Mouse (Mus musculus) gastrocnemius, postnatal 36 days (tissue): ENCODE measurements around the gene Prss57. TPM values are rescaled to one million over a fixed set of nuclear protein-coding genes. Genes with fewer than 3 reads are reported as not detected.
"Not testable (repeated sequence)": the region's sequence is repeated elsewhere in the genome, so short reads cannot be mapped to it uniquely, and the experiment has no call there.

Experiments
- DNase-seq, 2 experiments: peaks; one replicate each; pipeline ENCODE4 v3.0.0; 2022
- intact Hi-C: fragments of 180-260 bp; cut with DNase I; formaldehyde crosslinking; loops from one replicate; pipeline ENCODE4 v1.15.1; 2025
- total RNA-seq, 2 experiments: library from RNA; stranded (reverse); gene quantifications; 2 replicates each; pipeline ENCODE4 v1.2.3; 2021

Prss57 gene
- total RNA-seq, 2 experiments from 2014 or later: not detected

DNA sequence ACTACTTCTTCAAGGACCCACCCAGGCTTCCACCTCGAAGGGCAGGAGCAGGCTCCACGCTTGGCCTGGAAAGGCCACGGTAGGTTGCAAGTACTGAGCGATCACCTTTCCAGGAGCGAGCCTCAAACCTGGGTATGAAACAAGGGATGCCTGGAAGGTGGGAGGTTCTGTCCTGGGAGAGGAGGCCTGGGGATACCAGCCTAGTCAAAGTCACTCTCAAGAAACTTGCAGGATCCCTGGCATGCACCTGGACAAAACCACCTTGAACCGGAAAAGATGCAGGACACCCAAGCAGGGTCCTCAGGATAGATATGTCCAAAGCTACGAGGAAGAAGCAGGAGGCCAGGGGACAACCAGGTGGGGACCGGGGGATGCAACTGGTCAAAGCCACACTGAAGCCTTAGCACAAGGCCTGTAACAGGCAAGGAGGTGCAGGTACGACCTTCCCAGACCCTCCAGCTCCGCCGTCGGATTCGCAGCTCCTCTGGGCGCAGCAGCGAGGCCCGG is 24.7 kb downstream of the Prss57 start:
- no peak for DNase-seq
- intact Hi-C loops: no loop called here

- intact Hi-C loops: no loop called here
- DNase-seq: no peak
Measured at GRCm38 (mm10) chr10:79765228-79765745, 25.5 kb downstream of the Prss57 start.

- intact Hi-C loops: no loop called here
- DNase-seq: no peak
Measured at GRCm38 (mm10) chr10:79764234-79764633, 26.5 kb downstream of the Prss57 start.

GRCm38 (mm10) chr10:79762875-79763274 is 27.9 kb downstream of the Prss57 start:
- intact Hi-C loops: no loop called here
- DNase-seq: no peak

- intact Hi-C loops: no loop called here
- no peak for DNase-seq
Measured at GRCm38 (mm10) chr10:79760603-79761143, 30.1 kb downstream of the Prss57 start.

DNA sequence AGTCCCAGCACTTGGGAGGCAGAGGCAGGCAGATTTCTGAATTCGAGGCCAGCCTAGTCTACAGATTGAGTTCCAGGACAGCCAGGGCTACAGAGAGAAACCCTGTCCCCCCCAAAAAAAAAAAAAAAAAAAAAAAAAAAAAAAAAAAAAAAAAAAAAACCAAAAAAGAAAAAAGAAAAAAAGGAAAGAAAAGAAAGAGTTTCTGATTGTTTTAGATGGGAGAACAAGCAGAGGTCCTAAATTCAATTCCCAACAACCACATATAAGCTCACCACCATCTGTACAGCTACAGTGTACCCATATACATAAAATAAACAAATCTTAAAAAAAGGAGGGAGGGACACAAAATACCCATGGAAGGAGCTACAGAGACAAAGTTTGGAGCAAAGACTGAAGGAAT is 31.1 kb downstream of the Prss57 start:
- DNase-seq, intact Hi-C loops: not testable (repeated sequence)

DNA sequence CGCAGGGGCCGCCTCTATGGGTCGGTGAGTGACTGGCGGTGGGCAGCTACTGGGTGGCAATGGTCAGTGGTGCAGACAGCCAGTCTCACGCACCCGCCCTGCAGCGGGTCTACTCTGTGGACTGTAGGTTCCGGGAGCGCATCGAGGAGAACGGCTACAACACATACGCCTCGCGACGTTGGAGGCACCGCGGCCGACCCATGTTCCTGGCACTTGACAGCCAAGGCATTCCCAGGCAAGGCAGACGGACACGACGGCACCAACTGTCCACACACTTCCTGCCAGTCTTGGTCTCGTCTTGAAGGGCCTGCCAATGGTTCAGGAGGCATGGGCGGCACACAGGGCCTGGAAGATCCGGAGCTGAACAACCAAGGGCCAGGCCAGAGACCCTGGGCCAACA is 34.1 kb downstream of the Prss57 start:
- DNase-seq: no peak
- intact Hi-C loops: no loop called here

DNA sequence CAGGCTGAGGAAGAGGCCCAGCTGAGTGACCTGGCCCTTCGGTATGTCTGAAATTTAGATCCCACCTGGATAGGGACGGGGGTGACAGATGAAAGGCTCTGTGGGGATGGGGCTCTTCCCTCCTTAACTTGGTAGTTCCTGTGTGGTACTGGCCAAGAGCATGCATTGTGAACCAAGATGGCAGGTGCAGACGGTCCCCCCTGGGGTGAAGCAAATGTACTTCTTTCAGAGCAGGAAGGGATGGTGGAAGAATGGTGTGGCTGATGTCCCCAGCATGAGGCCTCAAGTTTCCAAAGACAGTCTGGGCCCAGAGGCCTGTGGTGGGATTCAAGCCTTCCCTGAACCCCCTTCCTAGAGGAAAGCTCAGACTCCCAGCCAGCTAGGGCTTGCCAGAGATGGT is 34.9 kb downstream of the Prss57 start:
- intact Hi-C loops: no loop called here
- DNase-seq: no peak

DNA sequence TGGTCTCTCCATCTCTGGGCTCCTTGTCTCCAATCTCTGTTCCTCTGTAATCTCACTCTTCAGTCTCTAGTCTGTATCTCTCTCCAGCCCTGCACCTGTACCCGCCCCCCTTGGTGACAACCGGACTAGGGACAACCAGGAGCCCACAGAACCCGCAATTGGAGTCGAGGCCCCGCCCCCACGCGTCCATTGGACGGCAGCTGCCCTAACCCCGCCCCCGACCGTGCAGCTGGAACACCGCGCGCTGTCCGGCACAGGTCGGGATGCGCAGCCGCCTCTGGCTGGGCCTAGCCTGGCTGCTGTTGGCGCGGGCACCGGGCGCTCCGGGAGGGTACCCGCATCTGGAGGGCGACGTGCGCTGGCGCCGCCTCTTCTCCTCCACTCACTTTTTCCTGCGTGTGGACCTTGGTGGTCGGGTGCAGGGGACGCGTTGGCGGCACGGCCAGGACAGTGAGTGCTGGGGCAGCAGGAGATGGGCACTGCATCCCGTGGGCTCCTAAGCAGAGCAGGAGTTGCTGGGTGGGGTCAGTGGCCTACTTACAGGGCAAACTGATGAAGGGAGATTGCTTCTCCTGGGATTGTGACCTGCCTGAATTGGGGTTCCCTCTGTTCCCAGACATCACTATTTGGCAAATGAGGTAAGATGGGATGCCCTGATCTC is 35.8 kb downstream of the Prss57 start, which contains the start of gene Fgf22:
Fgf22 (plus strand) TSS at position 221 of the 661 bp plus-strand sequence.
- intact Hi-C loops: no loop called here
- peak in 1 of 2 experiments; percentile 63 for DNase-seq

- intact Hi-C loops: no loop called here
Measured at GRCm38 (mm10) chr10:79748496-79748895, 42.3 kb downstream of the Prss57 start.

DNA sequence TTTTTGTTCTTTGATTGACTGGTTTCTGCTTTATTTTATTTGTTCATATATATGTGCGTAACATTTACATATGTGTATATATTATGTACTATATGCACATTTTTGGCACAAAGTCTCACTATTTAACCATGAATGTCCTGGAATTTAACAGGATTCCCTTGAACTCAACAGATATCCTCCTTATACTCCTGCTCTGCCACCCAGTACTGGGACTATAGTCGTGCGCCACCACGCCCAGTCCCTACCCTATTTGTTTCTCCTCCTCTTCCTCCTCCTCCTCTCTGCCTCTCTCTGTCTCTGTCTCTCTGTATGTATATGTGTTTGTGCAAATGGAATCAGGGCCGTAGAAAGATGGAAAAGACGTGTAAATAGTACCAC is 44.0 kb downstream of the Prss57 start:
- intact Hi-C loops: no loop called here
- no peak for DNase-seq

More at GRCm38 (mm10) chr10:79748496-79748895, 42.3 kb downstream of the Prss57 start:
- no peak for DNase-seq

DNA sequence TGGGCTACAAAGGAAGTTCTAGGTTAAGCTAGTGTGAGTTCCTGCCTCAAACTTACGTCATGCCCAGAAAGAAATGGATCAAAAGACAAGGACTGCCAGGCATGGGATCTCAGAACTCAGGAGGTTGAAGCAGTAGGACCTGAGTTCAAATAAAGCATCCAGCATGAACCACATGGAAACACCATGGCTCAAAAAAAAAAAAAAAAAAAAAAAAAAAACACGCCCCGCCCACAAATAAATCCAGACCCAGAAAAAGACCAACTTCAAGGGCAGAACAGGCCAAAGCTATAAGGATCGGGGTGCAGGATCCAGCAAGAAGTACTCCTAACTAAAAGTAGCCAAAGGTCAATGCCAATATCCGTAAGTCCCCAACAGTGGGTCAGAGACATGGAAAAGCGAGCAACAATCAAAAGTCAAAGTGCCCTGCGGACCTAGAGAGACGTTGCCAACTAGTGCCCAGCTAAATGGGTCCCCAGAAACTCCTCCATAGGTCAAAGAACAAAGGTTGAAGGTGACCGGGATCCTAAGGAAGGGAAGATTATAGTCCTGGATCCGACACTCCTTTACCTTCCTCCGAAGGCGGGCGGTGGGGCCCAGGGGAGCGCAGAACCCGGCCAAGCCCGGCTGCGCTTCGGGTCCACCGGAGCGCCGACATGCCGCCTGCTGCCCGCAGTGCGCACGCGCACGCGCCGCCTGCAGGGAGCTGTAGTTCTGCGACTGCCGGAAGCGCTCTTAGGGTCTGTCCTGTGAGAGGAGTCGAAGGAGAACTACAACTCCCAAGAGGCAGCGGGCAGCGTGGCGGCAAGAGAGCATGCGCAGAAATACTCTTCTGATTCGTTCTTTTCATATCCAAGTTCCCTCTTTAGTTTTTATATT is 44.6 kb downstream of the Prss57 start, which contains the start of gene Polrmt:
Polrmt (minus strand) TSS at position 684 of the 876 bp plus-strand sequence.
- DNase-seq: peak; percentile 90 to 92
- intact Hi-C loops: no loop called here

GRCm38 (mm10) chr10:79745411-79745810 is 45.4 kb downstream of the Prss57 start:
- DNase-seq: no peak
- intact Hi-C loops: no loop called here

DNA sequence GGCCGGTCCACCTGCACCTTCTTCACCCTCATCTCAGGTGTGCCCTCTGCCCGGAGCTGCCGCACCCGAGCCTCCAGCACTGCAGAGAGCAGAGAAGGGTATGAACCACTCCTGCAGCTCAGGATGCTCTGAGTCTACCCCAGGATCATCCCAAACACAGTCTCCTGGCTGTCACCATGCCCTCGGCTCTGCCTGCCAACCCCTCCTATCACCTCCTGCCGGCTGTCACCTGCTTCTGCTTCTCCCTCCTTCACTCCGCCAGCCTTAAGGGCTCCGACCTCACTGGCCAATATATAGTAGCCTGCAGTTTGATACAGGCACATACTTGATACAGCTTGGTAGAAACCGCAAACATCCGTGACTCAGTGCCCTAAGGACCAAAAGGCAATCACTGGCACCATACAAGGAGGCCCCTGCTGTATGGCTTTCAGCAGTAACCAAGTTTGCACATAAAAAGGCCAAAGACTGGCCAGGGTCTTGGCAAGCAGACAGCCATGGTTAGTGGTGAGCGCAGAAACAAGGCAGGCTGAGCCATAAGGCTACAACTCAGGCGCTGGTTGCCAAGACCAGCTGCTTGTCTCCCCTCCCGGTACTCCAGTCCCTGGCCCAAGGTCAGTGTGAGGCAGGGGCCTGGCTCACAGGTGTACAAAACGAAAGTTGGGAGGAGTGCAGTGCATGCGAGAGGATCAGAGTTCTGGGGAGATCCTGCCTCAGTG is 47.0 kb downstream of the Prss57 start:
- intact Hi-C loops: no loop called here
- no peak for DNase-seq

DNA sequence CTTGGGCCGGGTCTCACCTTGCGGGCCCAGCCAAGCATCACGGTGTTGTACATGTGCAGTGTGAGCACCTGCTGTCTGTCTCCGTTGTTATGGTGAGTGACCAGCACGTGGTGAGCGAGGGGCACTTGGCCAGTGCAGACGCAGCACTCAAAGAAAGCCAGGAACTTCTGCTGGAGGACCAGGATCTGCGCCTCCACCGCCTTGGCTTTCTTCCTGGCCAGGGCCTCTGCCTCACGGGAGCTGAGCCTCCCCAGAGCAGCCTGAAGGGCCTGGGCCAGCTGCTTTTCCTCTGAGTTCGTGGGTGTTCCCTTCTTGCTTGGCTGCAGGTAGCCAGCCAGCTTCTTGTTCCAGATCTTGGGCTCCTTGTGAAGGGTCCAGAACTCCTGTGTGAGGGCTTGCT is 47.6 kb downstream of the Prss57 start:
- no peak for DNase-seq
- intact Hi-C loops: no loop called here

GRCm38 (mm10) chr10:79740863-79741262 is 49.9 kb downstream of the Prss57 start:
- intact Hi-C loops: no loop called here
- no peak for DNase-seq

DNA sequence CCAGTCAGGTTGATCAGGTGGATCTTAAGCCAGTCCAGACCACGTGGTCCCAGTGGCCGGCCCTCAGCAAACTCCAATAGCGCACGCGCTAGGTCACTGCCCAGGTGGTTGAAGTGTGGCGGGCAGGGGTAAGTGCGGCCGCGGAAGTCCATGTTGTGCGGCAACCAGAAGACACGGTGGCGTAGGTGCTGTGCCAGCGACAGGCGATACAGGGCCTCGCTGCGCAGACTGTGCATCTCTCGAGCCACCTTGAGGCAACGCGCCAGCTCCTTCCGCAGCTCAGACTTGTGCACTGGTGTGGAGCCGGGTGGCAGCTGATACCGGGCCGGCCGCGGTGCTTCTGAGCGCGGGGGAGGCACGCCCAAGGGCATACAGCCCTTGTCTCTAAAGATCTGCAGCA is 51.5 kb downstream of the Prss57 start:
- DNase-seq: no peak
- intact Hi-C loops: no loop called here

DNA sequence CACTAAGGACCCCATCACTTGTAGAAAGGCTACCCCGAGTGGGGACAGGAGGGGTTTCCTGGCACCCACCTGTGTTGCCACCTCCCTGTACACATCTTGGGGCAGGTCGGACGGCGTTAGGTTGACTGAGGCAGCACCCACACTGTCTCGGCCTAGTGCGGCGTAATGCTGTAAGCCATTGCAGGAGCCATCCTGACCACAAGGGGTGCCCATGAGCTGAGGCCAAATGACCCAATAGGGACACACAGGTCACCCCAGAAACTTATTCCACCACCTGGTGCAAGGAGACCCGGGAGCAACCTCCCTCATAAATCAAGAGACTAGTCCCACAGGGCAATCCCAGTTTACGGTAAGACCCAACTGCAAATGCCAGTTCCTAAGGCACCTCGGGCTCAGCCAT is 52.5 kb downstream of the Prss57 start:
- intact Hi-C loops: no loop called here
- DNase-seq: no peak

DNA sequence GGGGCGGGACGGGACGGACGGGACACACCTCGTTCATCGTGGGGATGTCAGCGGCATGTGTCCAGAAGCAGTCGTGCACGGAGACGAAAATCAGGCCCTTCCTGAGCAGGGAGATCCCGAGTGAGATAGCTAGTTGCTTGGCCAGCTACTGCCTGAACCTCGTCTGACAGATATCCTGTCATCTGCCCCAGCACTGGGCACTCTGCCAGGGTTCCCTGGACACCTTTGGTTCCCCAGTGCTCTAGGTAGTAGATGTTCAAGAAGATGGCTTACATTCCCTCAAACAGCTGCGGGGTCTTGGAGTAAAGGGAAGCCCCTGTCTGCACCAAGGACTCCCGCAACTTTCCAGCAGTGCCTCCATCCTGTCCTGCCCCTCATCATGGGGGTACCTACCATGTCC is 54.1 kb downstream of the Prss57 start:
- intact Hi-C loops: no loop called here

GRCm38 (mm10) chr10:79735361-79735760 is 55.4 kb downstream of the Prss57 start:
- DNase-seq: no peak

More for the DNA sequence above, 54.1 kb downstream of the Prss57 start:
- DNase-seq: no peak

More at GRCm38 (mm10) chr10:79735361-79735760, 55.4 kb downstream of the Prss57 start:
- intact Hi-C loops: no loop called here
